Mouse (Mus musculus) liver (tissue): Measurements from ENCODE around the gene Egfl7.

Experiments used
- DNase-seq: peaks from one replicate; pipeline ENCODE4 v3.0.0-alpha.2; 2020; ENCODE audit warnings: mixed read lengths

Gene Egfl7

GRCm38 (mm10) chr2:26615459-26616124 lies 35.8 kb downstream of the Egfl7 start:
- no peak for DNase-seq

GRCm38 (mm10) chr2:26617331-26617730 lies 37.5 kb downstream of the Egfl7 start:
- DNase-seq, result no peak

DNA sequence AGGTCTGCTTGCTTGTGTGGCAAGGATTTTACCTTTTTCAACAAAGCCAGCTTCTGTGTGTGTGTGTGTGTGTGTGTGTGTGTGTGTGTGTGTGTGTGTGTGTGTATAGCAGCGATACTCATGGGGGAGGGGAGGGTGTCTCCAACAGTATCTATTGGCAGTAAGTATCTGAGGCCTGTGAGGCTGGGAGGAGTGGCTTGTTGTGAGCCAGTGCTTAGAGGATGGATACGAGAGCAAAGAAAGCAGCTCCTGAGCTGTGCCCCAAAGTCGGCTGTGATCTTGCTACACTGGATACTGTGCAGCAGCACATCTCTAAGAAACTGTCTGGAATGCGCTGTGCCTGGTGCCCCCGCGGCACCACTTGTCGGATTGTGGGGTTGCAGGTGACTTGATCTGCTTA lies 38.1 kb downstream of the Egfl7 start:
- no peak for DNase-seq

DNA sequence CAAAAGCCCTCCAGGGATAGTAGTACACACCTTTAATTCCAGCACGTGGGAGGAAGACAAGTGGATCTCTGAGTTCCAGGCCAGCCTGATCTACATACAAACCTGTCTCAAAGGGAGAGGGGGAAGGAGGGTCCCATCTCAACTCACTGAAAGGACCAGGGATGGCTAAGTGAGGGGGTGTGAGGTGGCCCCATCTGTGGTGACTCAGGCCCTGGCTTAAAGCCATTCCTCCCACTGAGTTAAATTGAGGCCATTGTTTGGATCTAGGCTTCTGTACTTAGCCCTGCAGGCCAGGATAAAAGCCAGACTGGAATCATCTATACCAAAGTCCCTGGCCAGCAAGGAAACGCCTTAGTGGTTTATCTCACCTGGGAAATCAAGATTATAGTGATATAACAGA lies 41.4 kb downstream of the Egfl7 start:
- DNase-seq, result no peak

GRCm38 (mm10) chr2:26622984-26623383 lies 43.2 kb downstream of the Egfl7 start:
- no peak for DNase-seq

GRCm38 (mm10) chr2:26625419-26625818 lies 45.6 kb downstream of the Egfl7 start:
- DNase-seq, result no peak

DNA sequence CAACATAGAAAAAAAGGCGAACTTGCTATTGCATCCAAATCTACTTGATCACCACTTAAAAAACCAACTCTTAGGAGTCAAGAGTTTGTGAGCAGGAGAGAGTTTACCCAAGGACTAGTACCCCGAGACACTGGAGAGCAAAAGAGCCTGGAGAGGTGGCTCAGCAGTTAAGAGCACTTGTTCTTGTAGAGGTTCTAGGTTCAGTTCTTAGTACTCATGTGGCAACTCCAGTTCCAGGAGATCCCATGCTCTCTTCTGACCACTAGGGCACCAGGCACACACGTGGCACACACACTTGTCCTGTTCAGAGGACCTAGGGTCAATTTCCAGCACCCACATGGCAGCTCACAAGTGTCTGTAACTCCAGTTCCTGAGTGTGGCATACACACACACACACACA lies 46.3 kb downstream of the Egfl7 start:
- DNase-seq, result no peak

- peak; percentile 62 for DNase-seq
Measured at GRCm38 (mm10) chr2:26627921-26628739, 48.3 kb downstream of the Egfl7 start, which contains the start of gene Fam69b. Fam69b (plus strand) TSS chr2:26628457.

DNA sequence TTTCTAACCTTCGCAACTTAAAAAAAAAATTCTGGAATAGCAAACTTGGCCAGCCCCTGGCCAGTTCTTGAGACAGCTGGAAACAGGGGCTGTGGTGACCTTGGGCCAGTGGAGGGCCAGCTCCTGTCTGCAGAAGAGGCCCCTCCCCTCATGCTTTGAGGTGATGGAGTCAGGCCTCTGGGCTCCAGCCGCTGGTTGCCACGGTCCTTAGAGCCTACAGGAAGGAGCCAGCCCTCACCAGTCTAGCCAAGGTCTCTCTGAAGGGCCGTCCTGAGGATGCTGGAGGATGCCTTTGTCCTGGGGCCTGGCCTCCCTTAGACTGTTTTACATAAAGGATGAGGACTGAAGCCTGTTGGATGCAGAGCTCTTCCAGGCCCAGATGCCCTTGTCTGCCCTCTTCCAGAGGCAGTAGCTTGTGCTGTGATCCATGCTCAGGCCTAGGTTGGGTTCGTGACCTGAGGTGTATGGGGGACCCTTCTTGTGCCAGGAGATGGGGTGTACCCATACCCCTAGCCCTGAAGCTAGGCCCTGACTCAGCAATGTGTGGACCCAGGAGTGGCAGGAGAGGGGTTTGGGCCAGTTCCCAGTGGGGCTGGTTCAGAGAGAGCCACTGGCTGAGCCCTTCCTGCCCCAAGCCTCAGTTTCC lies 49.1 kb downstream of the Egfl7 start:
- DNase-seq, result no peak

- DNase-seq, result no peak
Measured at GRCm38 (mm10) chr2:26632541-26633395, 53.0 kb downstream of the Egfl7 start.

DNA sequence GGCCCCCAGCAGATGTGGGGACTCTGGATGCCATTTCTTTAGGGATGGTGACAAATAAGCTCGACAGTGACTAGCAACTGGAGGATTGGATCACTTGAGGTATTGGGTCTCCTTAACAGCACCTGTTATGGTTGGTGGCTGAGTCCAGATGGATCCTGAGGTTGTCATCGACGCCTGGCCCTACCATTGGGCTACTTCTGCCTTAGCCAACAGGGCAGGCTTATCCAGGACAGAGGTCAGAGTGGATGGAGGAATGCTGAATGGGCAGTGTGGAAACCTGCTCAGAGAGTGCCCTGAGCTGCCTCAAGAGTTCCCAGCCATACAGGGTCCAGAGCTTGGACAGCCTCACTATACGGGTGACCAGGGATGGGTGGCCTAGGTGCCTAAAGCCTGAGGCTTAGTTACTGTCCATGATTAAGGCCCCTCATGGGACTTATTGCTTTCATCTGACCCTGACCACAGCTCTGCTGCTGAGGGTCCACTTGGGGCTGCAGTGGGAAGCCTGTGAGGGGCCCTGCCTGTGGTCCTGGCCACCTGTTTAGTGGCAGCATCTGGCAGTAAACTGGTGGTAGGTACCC lies 54.2 kb downstream of the Egfl7 start:
- no peak for DNase-seq

- DNase-seq, result peak; percentile 30
Measured at GRCm38 (mm10) chr2:26634629-26635488, 55.0 kb downstream of the Egfl7 start.

DNA sequence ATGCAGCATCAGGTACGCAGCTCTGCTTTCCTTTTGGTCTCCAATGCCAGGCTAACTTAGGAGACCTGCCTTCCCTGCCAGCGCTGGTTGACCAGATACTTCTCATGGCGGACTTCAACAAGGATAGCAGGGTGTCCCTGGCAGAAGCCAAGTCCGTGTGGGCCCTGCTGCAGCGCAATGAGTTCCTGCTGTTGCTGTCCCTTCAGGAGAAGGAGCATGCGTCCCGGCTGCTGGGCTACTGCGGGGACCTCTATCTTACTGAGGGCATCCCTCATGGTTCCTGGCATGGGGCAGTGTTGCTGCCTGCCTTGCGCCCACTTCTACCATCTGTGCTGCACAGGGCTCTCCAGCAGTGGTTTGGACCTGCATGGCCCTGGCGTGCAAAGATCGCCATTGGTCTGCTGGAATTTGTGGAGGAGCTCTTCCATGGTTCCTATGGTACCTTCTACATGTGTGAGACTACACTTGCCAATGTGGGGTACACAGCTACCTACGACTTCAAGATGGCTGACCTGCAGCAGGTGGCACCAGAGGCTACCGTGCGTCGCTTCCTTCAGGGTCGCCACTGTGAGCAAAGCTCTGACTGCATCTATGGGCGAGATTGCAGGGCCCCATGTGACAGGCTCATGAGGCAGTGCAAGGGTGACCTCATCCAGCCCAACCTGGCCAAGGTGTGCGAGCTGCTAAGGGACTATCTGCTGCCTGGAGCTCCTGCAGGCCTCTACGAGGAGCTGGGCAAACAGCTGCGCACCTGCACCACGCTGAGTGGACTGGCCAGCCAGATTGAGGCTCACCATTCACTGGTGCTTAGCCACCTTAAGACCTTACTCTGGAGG lies 55.9 kb downstream of the Egfl7 start:
- DNase-seq, result peak; percentile 49

DNA sequence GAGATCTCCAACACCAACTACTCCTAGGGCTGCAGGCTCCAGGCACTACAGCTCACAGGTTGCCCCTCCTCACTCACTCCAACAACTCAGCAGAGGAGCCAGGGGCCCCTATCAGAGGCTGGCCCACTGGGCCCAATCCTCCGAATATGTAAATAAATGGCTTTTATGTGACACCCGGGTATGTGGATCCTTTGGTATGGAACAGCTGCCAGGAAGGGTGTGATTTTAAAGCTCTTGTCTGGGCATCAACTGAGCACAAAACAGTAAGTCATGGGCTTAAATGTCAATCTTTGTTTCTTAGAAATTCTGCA lies 56.5 kb downstream of the Egfl7 start:
- DNase-seq, result no peak

DNA sequence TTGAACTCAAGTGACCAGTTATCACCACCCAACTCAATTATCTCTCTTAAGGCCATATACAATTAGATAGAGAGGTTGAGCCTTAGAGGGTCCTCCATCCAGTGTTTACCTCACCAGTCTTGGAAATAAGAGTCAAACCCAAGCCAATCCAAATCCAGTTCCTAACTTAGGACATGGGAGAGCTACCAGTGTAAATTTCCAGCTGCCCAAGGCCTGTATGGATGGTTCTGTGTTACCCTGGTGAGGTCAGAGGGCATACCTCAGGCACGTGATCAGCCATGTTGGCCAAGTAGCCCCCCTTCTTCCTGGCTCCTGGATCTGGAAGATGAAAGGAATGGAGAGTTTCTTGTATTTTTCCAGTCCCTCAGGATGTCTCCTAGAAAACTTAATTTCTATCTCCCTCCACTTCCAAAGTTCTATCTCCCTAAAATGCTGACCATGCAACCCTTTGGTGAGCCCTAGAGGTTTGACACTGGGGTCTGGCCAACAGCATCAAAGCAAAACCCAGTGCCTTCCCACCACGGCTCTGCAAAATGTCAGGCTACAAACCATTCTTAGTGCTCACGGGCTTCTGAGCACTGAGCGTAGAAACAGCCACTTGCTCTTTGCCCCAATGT lies 57.6 kb downstream of the Egfl7 start:
- no peak for DNase-seq

DNA sequence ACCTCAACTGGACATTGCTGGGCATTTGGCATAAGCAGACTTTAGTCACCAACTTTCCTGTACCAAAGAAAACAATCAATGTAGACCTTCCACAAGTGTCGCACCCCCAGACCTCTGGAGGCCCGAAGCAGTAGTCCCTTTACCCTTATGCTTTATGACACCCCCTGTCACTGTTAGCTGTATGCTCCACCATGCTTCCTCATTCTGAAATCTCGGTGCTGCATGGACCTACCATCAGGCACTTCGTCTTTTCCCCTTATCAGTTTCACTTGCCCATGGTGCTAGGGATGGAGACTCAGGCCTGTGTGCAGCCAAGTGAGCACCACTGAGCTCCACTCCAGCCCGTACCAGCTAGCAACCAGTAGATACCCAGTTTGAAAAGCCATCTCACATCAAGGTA lies 58.2 kb downstream of the Egfl7 start:
- no peak for DNase-seq

- no peak for DNase-seq
Measured at GRCm38 (mm10) chr2:26638572-26638971, 58.8 kb downstream of the Egfl7 start.

GRCm38 (mm10) chr2:26639083-26639482 lies 59.3 kb downstream of the Egfl7 start:
- DNase-seq, result peak; percentile 67

GRCm38 (mm10) chr2:26639838-26640830 lies 60.3 kb downstream of the Egfl7 start:
- DNase-seq, result peak; percentile 95
